Mouse (Mus musculus): ENCODE measurements at regions not wholly inside any gene's neighbourhood (a gene's known extent, or its start where the extent isn't known, plus 50 kb on each side); places are given as distances from the start of the nearest gene placed in this dataset.
A peak's percentile ranks its signal among the peaks of the same experiment; 100 is the strongest.

DNA sequence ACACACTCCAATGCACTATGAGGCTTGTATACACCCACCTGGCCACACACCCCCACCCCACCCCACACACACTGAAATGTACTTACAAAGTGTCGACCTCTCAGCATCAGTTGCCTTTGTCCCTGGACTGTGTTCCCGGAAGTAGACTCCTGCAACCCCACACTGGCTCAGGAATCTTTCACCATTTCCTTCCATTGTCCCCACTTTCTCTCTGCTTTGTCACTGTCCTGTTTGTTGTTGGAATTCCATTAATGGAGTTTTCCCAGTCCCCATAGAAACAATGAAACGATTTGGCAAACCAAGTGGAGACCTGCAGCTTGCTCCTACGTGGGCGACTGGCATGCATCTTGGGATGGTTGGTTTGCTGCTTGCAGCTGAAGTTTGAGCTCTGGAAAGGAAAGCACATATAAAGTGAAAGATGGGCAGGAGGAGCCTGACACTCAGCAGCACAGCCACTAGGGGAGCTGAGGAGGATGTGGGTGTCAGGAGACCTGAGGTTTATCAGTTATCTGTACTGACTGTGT is 65.2 kb upstream of the Jun start:
- Histone ChIP-seq H3K9ac (ENCODE audit: low read depth, low read length) (no peak overlapping the region), H3K27ac (replicated peaks; ENCODE audit: insufficient read depth, low read depth, low read length) (no peak overlapping the region), H3K36me3 (ENCODE audit: control insufficient read depth, insufficient read depth, low read length) (no peaks in the 10 kb centered on the region), H3K79me2 (ENCODE audit: control insufficient read depth, insufficient read depth, low read length) (no peaks in the 10 kb centered on the region), H3K27me3 (ENCODE audit: control insufficient read depth, insufficient read depth, low read length) (no peaks in the 10 kb centered on the region), H3K4me3 (ENCODE audit: insufficient read depth, low read depth, low read length) (no peak overlapping the region), H3K4me1 (ENCODE audit: control insufficient read depth, insufficient read depth, low read length) (no peaks in the 10 kb centered on the region; the same call in 1 of the 2 replicates)
- TF ChIP-seq CTCF (IDR thresholded peaks at IDR 0.05; ENCODE audit: low read depth, low read length) (peak; percentile 54), POLR2A (IDR thresholded peaks at IDR 0.05; ENCODE audit: extremely low read depth, insufficient read depth, low read length) (no peak)
- 48% methylated on average over 5 of the region's 5 CpGs for WGBS
- peak; percentile 17 for DNase-seq (ENCODE audit: extremely low read depth, low read depth, low spot score)

DNA sequence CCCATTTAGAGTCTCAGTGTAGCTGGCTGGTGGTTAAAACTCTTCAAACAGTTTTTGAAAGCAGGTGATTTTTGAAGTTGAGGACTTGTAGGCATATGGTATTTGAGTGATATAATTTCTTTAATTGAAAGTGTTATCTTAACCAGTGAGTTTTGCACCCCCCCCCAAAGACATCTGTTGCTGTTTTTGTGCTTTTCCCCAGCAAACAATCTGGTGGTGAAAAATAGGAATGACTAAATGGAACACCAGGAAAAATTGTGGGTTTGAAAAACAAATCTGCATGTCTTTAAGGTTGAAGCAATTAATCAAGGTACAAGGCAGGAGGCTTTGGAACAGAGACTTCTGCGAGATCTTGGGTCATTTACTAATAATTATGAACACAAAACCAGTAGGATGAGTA is 68.9 kb upstream of the Jun start:
- Histone ChIP-seq H3K27ac (replicated peaks; ENCODE audit: insufficient read depth, low read depth, low read length) (no peak overlapping the region), H3K4me1 (ENCODE audit: control insufficient read depth, insufficient read depth, low read length) (no peaks in the 10 kb centered on the region; the same call in 1 of the 2 replicates), H3K36me3 (ENCODE audit: control insufficient read depth, insufficient read depth, low read length) (no peaks in the 10 kb centered on the region), H3K4me3 (ENCODE audit: insufficient read depth, low read depth, low read length) (no peak overlapping the region), H3K79me2 (ENCODE audit: control insufficient read depth, insufficient read depth, low read length) (no peaks in the 10 kb centered on the region), H3K27me3 (ENCODE audit: control insufficient read depth, insufficient read depth, low read length) (no peaks in the 10 kb centered on the region), H3K9ac (ENCODE audit: low read depth, low read length) (no peak overlapping the region)
- 96% methylated on average over 1 of the region's 1 CpGs for WGBS
- TF ChIP-seq CTCF (IDR thresholded peaks at IDR 0.05; ENCODE audit: low read depth, low read length) (no peak), POLR2A (IDR thresholded peaks at IDR 0.05; ENCODE audit: extremely low read depth, insufficient read depth, low read length) (no peak)
- no peak for DNase-seq (ENCODE audit: extremely low read depth, low read depth, low spot score)

DNA sequence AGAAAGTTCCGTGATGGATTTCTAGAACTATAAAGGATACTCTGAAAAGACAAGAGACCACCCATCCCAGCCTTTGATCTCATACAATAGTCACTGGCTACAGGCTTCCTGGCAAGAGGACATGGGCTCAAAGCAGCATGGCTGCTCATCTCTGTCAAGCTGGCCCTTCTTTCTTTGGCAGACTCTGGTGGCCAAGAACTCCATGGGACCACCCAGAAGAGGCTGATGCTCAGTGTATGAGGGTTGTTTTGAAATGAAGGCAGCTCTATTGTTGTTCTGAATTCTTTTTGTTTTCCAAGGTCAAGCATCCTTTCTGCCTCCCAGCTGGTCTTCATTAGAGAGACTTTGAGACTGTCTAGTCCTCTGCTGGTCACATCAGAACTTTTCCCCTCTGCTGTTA is 73.3 kb upstream of the Jun start:
- no peak for TF ChIP-seq POLR2A (IDR thresholded peaks at IDR 0.05; ENCODE audit: extremely low read depth, insufficient read depth, low read length)
- no peak for TF ChIP-seq CTCF (IDR thresholded peaks at IDR 0.05; ENCODE audit: low read depth, low read length)
- H3K27me3 ChIP-seq (ENCODE audit: control insufficient read depth, insufficient read depth, low read length) = no peaks in the 10 kb centered on the region
- no peak for DNase-seq (ENCODE audit: extremely low read depth, low read depth, low spot score)
- H3K27ac ChIP-seq (replicated peaks; ENCODE audit: insufficient read depth, low read depth, low read length) = no peak overlapping the region
- H3K79me2 ChIP-seq (ENCODE audit: control insufficient read depth, insufficient read depth, low read length) = no peaks in the 10 kb centered on the region
- no peaks in the 10 kb centered on the region for H3K4me1 ChIP-seq (ENCODE audit: control insufficient read depth, insufficient read depth, low read length)
- WGBS = 100% methylated on average over 1 of the region's 1 CpGs
- H3K4me3 ChIP-seq (ENCODE audit: insufficient read depth, low read depth, low read length) = no peak overlapping the region
- no peaks in the 10 kb centered on the region for H3K36me3 ChIP-seq (ENCODE audit: control insufficient read depth, insufficient read depth, low read length)
- H3K9ac ChIP-seq (ENCODE audit: low read depth, low read length) = no peak overlapping the region

DNA sequence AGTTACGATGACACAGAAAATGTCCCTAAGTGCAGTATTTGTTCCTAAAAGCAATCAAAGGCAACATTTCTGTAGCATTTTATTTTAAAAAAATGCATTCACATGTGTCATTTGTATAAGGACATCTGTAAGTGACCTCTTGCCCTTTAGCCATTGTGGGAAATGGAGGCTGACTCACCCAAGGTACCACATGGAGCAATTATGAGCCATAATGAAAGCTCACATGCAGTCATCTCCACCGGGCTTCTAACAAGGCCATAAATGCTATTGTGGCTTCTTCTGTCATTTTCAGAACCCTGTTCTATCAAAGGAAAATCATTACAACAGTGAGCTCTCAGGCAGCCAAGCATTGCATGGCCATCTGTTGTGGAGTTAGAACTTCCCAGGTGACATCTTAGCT is 75.9 kb upstream of the Jun start:
- Histone ChIP-seq H3K27ac (replicated peaks; ENCODE audit: insufficient read depth, low read depth, low read length) (no peak overlapping the region), H3K9ac (ENCODE audit: low read depth, low read length) (no peak overlapping the region), H3K27me3 (ENCODE audit: control insufficient read depth, insufficient read depth, low read length) (no peaks in the 10 kb centered on the region), H3K4me3 (ENCODE audit: insufficient read depth, low read depth, low read length) (no peak overlapping the region), H3K36me3 (ENCODE audit: control insufficient read depth, insufficient read depth, low read length) (no peaks in the 10 kb centered on the region), H3K4me1 (ENCODE audit: control insufficient read depth, insufficient read depth, low read length) (no peaks in the 10 kb centered on the region), H3K79me2 (ENCODE audit: control insufficient read depth, insufficient read depth, low read length) (no peaks in the 10 kb centered on the region)
- 88% methylated on average over 2 of the region's 2 CpGs for WGBS
- DNase-seq (ENCODE audit: extremely low read depth, low read depth, low spot score) = no peak
- TF ChIP-seq CTCF (IDR thresholded peaks at IDR 0.05; ENCODE audit: low read depth, low read length) (no peak), POLR2A (IDR thresholded peaks at IDR 0.05; ENCODE audit: extremely low read depth, insufficient read depth, low read length) (no peak)

DNA sequence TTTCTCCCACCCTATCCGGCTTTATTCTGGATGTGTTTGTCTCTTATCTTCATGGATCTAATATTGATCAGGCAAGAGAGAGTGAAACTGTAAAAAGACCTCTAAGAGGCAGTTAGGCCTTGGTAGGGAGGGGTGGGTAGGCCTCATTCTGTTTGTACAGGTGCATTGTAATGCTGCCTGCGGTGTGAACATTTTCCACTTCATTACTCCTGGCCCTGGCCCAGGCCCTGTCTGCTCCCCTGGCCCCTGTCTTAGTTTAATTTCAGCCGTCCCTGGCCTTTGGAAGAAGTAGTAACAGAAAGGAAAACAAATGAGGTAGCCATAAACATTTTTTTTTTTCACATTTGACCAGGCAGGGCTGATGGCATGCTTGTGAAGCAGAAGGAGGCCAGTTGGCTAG is 81.8 kb upstream of the Jun start:
- TF ChIP-seq POLR2A (IDR thresholded peaks at IDR 0.05; ENCODE audit: extremely low read depth, insufficient read depth, low read length) (no peak), CTCF (IDR thresholded peaks at IDR 0.05; ENCODE audit: low read depth, low read length) (no peak)
- H3K4me1 ChIP-seq (ENCODE audit: control insufficient read depth, insufficient read depth, low read length) = no peaks in the 10 kb centered on the region
- H3K36me3 ChIP-seq (ENCODE audit: control insufficient read depth, insufficient read depth, low read length) = no peaks in the 10 kb centered on the region
- no peak for DNase-seq (ENCODE audit: extremely low read depth, low read depth, low spot score)
- no peak overlapping the region for H3K9ac ChIP-seq (ENCODE audit: low read depth, low read length)
- H3K4me3 ChIP-seq (ENCODE audit: insufficient read depth, low read depth, low read length) = no peak overlapping the region
- 66% methylated on average over 3 of the region's 3 CpGs for WGBS
- H3K79me2 ChIP-seq (ENCODE audit: control insufficient read depth, insufficient read depth, low read length) = no peaks in the 10 kb centered on the region
- no peak overlapping the region for H3K27ac ChIP-seq (replicated peaks; ENCODE audit: insufficient read depth, low read depth, low read length)
- H3K27me3 ChIP-seq (ENCODE audit: control insufficient read depth, insufficient read depth, low read length) = no peaks in the 10 kb centered on the region

DNA sequence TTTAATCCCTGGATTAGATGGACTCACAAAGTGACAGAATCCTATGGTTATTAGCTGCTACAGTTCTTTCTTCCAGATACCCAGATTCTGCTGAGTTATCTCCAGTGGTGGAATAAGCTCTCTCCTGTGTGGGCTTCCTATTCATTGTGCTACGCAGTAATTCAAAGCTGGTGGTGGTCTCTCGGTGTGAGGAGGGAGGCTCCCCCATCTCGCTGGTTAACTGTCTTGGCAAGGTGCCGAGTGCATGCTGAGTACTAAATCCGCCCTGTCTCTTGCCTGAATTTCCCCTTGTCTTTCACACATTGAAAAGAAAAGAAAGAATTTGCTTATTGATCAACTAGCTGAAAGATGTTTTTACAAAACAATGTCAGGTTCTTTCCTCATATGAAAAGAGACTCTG is 82.6 kb upstream of the Jun start:
- no peaks in the 10 kb centered on the region for H3K36me3 ChIP-seq (ENCODE audit: control insufficient read depth, insufficient read depth, low read length)
- H3K4me3 ChIP-seq (ENCODE audit: insufficient read depth, low read depth, low read length) = no peak overlapping the region
- no peaks in the 10 kb centered on the region for H3K4me1 ChIP-seq (ENCODE audit: control insufficient read depth, insufficient read depth, low read length)
- H3K27me3 ChIP-seq (ENCODE audit: control insufficient read depth, insufficient read depth, low read length) = no peaks in the 10 kb centered on the region
- TF ChIP-seq POLR2A (IDR thresholded peaks at IDR 0.05; ENCODE audit: extremely low read depth, insufficient read depth, low read length) (no peak), CTCF (IDR thresholded peaks at IDR 0.05; ENCODE audit: low read depth, low read length) (no peak)
- H3K9ac ChIP-seq (ENCODE audit: low read depth, low read length) = no peak overlapping the region
- H3K79me2 ChIP-seq (ENCODE audit: control insufficient read depth, insufficient read depth, low read length) = no peaks in the 10 kb centered on the region
- WGBS = 91% methylated on average over 5 of the region's 5 CpGs
- no peak for DNase-seq (ENCODE audit: extremely low read depth, low read depth, low spot score)
- H3K27ac ChIP-seq (replicated peaks; ENCODE audit: insufficient read depth, low read depth, low read length) = no peak overlapping the region

Data from liver, adult 2 months (tissue).